Mouse (Mus musculus) R1 (cell line): Measurements from ENCODE around the gene Ltb4r1.

Experiments used
- DNase-seq: peaks from one replicate; pipeline ENCODE4 v3.0.0-alpha.2; 2018; ENCODE audit warnings: low read depth, low spot score

Ltb4r1 gene

GRCm38 (mm10) chr14:55745861-55746237, 19.9 kb upstream of the Ltb4r1 start:
- DNase-seq: no peak

- DNase-seq: peak; percentile 40
Measured at GRCm38 (mm10) chr14:55747051-55747847, 18.5 kb upstream of the Ltb4r1 start.

DNA sequence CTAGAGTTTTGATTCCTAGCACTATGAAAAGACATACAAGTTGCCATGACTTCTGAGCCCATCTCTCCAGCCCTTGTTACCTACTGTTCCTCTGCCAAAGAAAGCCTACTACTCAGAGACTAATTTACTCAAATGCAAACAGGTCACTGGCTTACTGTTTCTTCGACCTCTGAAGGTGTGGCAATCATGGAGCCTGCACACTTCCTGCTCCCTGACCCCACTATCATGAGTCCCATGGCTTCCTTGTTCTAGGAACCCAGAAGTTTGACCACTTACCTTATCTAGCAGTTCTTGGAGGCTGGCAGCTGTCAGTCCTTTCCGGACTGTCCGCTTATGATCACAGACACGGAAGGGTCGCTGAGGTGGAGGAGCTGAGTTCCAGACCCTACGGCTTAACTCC, 8.2 kb upstream of the Ltb4r1 start:
- no peak for DNase-seq

GRCm38 (mm10) chr14:55758363-55758784, 7.4 kb upstream of the Ltb4r1 start, which contains the start of gene Cideb:
TSS of gene Cideb (minus strand) at chr14:55758458.
- peak; percentile 79 for DNase-seq

DNA sequence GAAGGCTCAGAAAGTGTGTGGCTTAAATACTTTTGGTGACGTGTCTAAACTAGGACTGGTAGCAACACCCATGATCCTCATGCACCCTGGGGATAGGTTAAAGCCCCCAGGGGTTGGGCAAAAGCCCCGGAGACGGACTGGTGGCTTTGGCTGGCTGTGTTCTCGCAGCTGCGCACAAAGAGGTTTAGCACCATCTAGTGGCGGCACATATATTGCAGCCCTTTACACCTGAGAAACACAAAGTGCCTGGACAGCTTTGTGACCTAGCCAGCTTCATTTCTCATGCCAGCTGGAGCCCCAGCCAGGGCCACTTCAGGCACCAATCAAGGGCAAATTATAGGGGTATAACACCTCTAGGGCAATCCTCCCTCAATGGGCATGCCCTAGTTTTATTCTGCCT, 5.6 kb upstream of the Ltb4r1 start:
- peak; percentile 84 for DNase-seq

- no peak for DNase-seq
Measured at GRCm38 (mm10) chr14:55761163-55761562, 4.6 kb upstream of the Ltb4r1 start, which contains the start of gene Ltb4r2. TSS of gene Ltb4r2 (plus strand) at chr14:55761428.

DNA sequence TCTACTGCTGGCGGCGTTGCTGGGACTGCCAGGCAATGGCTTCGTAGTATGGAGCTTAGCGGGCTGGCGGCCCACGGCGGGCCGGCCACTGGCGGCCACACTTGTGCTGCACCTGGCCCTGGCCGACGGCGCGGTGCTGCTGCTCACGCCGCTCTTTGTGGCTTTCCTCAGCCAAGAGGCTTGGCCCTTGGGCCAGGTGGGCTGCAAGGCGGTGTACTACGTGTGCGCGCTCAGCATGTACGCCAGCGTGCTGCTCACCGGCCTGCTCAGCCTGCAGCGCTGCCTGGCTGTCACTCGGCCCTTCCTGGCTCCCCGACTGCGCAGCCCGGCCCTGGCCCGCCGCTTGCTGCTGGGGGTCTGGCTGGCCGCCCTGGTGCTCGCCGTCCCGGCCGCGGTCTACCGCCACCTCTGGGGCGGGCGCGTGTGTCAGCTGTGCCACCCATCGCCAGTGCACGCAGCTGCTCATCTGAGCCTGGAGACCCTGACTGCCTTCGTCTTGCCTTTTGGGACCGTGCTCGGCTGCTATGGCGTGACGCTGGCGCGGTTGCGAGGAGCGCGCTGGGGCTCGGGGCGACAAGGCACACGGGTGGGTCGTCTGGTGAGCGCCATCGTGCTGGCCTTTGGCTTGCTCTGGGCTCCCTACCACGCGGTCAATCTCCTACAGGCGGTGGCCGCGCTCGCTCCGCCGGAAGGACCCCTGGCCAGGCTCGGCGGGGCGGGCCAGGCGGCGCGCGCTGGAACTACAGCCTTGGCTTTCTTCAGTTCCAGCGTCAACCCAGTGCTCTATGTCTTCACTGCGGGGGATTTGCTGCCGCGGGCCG, 3.6 kb upstream of the Ltb4r1 start:
- peak; percentile 66 for DNase-seq

DNA sequence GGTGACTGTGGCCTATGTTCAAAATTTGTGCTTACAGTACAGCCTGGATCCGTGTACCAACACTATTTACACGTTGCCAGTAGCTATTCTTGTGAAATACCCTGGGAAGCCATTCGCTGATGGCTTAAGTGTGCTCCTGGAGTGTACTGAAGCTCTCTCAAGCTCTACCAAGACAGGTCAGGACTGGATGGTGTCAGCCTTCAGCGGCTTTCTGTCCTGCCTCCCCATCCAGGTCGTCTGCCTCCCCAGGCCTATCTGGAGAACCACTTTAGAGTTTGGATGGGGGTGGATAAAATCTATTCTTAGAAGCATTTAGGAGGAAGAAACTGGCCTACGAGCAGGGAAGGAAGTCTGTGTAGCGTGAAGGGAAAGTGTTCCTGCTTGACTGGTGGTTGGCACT, 2.6 kb upstream of the Ltb4r1 start:
- DNase-seq: no peak

DNA sequence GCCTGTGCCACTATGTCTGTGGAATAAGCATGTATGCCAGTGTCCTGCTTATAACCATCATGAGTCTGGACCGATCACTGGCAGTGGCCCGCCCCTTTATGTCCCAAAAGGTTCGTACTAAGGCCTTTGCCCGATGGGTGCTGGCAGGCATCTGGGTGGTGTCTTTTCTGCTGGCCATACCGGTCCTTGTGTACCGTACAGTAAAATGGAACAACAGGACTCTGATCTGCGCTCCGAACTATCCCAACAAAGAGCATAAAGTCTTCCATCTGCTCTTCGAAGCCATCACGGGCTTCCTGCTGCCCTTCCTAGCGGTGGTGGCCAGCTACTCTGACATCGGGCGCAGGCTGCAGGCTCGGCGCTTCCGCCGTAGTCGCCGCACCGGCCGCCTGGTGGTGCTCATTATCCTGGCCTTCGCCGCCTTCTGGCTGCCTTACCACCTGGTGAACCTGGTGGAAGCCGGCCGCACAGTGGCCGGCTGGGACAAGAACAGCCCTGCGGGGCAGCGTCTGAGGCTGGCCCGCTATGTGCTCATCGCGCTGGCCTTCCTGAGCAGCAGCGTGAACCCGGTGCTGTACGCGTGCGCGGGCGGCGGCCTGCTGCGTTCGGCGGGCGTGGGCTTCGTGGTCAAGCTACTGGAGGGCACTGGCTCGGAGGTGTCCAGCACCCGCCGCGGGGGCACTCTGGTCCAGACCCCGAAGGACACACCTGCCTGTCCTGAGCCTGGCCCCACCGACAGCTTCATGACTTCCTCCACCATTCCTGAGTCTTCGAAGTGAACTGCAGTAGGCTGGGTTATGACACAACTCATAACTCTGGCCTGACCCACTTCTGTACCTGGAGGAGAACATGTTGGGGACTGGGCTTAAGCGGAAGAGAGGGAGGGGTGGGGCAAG, 2.0 kb downstream of the Ltb4r1 start:
- no peak for DNase-seq

GRCm38 (mm10) chr14:55768555-55768954, 2.8 kb downstream of the Ltb4r1 start:
- DNase-seq: no peak

DNA sequence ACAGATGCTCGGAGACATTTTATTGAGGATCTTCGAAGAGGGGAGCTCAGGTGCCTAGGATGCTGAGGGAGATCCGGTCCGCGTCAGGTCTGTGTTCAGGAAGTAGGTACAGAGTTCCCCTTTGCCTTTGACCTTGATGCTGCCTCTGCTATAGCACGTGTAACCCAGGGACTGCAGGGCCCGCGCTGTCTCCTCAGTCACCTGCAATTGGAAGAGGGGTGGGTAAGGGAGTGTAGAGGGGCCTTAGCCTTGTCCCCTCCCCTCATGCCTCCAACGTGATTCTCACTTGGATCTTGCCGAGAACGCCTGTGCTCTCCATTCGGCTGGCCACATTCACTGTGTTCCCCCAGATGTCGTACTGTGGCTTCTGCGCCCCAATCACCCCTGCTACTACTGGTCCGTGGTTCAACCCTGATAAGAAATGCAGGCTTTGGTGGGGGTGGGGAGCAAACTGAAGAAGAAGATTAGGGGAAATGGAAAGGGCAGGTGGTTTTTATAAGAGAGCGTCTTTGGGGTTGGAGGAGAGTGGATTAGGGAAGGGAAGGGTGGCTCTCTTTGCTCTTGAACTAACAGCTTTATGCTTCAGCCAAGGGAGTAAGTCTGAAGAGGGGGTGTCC, 3.4 kb downstream of the Ltb4r1 start:
- DNase-seq: no peak

- no peak for DNase-seq
Measured at GRCm38 (mm10) chr14:55776711-55777110, 10.9 kb downstream of the Ltb4r1 start.

DNA sequence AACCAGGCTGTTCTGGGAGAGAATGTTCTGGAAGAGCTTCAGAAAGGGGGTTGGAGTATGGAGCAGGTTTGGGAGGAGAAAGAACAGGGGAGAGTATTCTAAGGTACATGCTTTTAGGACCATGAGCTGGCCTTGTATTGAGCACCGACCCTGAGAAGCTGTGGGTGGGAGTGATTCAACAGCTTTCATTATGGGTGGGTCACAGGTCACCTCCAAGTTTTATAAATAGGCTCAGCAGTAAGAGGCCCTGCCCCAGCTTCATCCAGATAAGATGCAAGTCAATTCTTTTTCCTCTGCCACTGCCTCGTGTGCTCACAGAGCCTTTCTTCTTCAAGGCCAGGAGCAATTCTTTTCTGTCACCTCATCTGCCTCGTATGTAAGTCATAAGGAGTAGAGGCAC, 11.4 kb downstream of the Ltb4r1 start:
- no peak for DNase-seq

- no peak for DNase-seq
Measured at GRCm38 (mm10) chr14:55777806-55778205, 12.0 kb downstream of the Ltb4r1 start.

- DNase-seq: no peak
Measured at GRCm38 (mm10) chr14:55778686-55779085, 12.9 kb downstream of the Ltb4r1 start.

- DNase-seq: no peak
Measured at GRCm38 (mm10) chr14:55779656-55780055, 13.9 kb downstream of the Ltb4r1 start.

- no peak for DNase-seq
Measured at GRCm38 (mm10) chr14:55780736-55781135, 15.0 kb downstream of the Ltb4r1 start.

DNA sequence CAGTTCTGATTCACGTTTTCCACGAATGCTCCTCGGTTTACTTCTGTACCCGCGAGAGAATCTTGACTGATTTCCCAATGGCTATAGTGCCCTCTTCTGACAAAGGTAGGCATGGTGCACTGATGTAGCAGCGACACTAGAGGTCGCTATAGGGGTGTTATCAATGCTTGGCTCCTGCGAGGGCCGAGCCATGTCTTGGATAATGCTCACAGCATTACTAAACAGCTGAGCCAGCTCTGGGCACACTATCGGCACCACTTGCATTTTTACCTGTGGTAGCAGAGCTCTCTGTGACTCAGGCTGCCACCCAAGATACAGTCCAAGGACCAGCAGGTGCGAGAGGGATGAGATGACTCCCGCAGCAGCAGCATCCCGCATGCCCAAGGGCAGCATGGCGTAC, 15.5 kb downstream of the Ltb4r1 start:
- DNase-seq: peak; percentile 82

DNA sequence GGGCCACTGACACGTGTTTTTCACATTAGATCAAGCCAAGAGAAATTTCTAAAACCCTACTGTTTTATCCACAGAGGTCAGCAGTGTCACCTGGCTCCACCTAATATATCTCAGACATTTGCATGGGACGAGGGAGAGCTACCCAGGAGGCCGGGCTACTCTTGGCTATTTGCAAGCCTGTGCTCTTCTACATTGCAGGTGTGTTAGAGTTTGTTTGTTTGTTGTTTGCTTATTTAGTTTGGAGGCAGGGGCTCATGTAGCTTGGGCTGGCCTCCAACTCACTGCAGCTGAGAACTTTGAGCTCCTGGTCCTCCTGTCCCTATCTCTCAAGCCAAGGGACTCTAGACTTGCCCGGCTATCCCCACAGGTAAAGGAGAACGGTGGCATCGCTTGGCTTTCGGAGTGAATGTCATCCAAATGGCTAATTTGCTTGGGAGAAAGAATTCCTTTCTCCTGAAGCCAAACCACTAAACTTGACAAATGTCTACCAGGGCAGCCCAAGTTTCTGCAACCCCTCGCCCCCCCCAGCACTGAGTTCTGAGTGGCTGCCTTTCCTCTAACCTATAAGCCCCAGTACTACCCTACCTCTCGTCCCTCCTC, 16.7 kb downstream of the Ltb4r1 start:
- DNase-seq: no peak

DNA sequence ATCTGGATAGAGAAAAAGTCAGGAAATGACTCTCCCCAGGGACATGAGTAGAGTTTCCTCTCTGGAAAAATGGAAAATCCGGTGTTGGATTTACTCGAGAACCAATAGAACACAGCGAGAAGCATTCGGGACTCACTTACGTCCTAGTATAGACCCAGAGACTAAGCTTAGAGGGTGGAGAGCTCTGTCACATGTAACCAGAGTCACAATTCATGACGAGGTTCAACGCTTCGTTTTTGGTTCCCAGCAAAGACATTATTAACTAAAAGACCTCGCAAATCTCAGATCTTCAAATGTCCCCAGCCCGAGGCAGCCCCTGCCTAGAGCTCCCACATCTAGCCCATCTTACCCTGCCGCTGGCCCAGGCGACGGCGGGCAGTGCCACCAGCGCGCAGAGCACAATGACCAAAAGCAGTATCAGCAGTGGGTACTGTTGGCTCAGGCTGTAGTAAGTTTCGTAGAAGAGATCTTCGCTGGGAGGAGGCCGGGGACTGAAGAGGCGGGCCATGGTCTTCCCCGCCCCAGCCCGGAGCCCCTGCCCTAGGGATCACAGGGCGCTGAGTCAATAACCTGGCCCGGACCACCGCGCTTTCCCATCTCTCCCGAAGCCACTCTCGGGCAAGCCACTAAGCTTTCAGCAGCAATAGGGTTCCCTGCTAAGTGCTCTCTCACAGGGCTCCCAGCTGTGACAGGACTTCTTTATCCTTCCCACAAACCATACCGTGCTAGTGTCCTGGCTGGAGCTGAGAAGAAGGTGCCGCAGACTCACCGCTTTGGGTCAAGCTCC, 17.6 kb downstream of the Ltb4r1 start:
- peak; percentile 24 for DNase-seq
